Mouse (Mus musculus) heart, adult 10 weeks (tissue): Measurements from ENCODE around the gene Dusp5. TPM values are rescaled to one million over a fixed set of nuclear protein-coding genes. Genes with fewer than 3 reads are reported as not detected.

Source experiments
- polyA plus RNA-seq: library from polyadenylated mRNA; stranded (reverse); fragments of 350-450 nt; fragmentation: Illumina TruSeq; extraction: RNeasy Lipid Tissue Mini Kit (QIAGEN cat#74804); gene quantifications from one replicate; pipeline ENCODE4 v1.2.3, GENCODE M21; 2014; ENCODE audit warnings: low read depth, low replicate concordance

Gene Dusp5
- 6.9 TPM for polyA plus RNA-seq

DNA sequence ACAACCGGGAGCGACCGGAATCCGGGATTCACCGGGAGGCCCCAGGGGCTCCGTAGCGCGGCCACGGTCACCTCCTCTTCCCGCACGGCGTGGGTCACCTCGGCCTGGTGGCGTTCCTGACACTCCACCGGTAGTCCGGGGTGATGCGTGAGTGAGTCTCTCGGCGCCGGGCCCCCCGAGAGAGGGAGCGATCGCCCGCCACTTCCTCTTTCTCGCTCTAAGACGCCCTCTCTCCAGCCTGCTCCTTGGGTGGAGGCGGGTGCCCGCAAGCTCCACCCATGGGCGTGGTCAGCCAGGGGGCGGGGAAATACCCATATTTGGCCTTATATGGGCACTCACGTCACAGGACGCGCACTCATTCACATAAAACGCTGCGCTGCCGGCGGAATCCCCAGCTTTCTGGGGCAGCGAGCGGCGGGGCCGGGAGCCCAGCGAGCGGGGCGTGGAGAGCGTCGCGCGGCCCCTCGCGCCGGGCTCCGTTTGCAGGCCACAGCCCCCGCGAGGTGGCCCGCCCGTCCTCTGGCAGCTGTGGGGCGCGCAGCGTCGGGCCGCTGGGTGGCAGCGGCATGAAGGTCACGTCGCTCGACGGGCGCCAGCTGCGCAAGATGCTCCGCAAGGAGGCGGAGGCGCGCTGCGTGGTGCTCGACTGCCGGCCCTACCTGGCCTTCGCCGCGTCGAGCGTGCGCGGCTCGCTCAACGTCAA is at the start of gene Dusp5:
Gene Dusp5 (plus strand): TSS at position 358 of the 703 bp plus-strand sequence.

GRCm38 (mm10) chr19:53588968-53589367 is 60.1 kb downstream of the Dusp5 start, which contains the start of gene Nutf2-ps1:
Gene Nutf2-ps1, minus strand, starts transcription at chr19:53589068.

Other genes starting within 250 kb of the Dusp5 start
- 46.5 TPM for gene Mxi1, start 218.6 kb upstream of the Dusp5 start, polyA plus RNA-seq
- gene Gm10197, start 157.3 kb upstream of the Dusp5 start, polyA plus RNA-seq = not detected
- 30.5 TPM for gene Smndc1, start 138.5 kb upstream of the Dusp5 start, polyA plus RNA-seq
- gene Nutf2-ps1, start 60.0 kb downstream of the Dusp5 start, polyA plus RNA-seq = 24.5 TPM
- gene Smc3, start 71.3 kb downstream of the Dusp5 start, polyA plus RNA-seq = 22.3 TPM
- gene Rbm20, start 148.2 kb downstream of the Dusp5 start, polyA plus RNA-seq = 170 TPM